ENCODE assay signal across 15 mouse cellular contexts in the genomic region with DNA sequence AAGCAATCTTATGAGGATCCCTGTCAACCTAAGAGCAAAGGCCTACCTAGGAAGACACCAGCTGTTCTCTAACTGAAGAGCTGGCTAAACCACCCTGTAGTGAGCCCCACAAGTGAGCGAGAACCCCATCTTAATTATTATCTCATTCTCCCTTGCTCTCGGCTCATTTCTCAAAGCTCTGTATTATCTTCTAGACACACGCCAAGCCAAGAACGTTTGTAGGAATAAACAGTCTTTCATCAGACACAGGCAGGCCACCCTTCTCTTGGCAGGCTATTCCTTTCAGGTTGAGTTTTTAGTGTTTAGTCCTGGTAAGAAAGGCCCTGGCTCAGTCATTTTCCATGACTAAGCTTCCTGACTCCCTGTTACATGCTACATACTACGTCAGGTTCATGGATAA.
"Had no signal": no experiment of that assay in that cellular context is flagged by ENCODE, and none has a peak within 500 bp of the region (broad histone marks: within the 10 kb centered on the region; RNA-seq: fewer than 3 reads in every experiment).

No protein-coding gene starts in this region.

- ATAC-seq: lung, postnatal 0 days; midbrain, embryonic 13.5 days; midbrain, embryonic 15.5 days had no signal

- DNase-seq: lung, adult 2 months; lung, postnatal 14 days; lung, postnatal 36 days; right cerebral cortex, postnatal 14 days; thymus, adult 2 months; thymus, postnatal 25 days; thymus, postnatal 4 days had no signal

- H3K9me3 ChIP-seq: lung, embryonic 15.5 days; midbrain, embryonic 13.5 days; midbrain, embryonic 15.5 days; neural tube, embryonic 12.5 days; stomach, embryonic 15.5 days had no signal

- H3K4me3 ChIP-seq: lung, embryonic 15.5 days; midbrain, embryonic 13.5 days; midbrain, embryonic 15.5 days; neural tube, embryonic 12.5 days; stomach, embryonic 15.5 days had no signal

- H3K9ac ChIP-seq: lung, embryonic 15.5 days; midbrain, embryonic 13.5 days; midbrain, embryonic 15.5 days; neural tube, embryonic 12.5 days; stomach, embryonic 15.5 days had no signal

- H3K4me2 ChIP-seq: lung, embryonic 15.5 days; midbrain, embryonic 11.5 days; midbrain, embryonic 13.5 days; midbrain, embryonic 15.5 days; neural tube, embryonic 12.5 days; stomach, embryonic 15.5 days had no signal

- H3K36me3 ChIP-seq: lung, embryonic 15.5 days; midbrain, embryonic 13.5 days; midbrain, embryonic 15.5 days; neural tube, embryonic 12.5 days; stomach, embryonic 15.5 days had no signal

- H3K27me3 ChIP-seq: lung, embryonic 15.5 days; midbrain, embryonic 13.5 days; midbrain, embryonic 15.5 days; neural tube, embryonic 12.5 days; stomach, embryonic 15.5 days had no signal

- H3K27ac ChIP-seq: macrophage; midbrain, embryonic 13.5 days; midbrain, embryonic 15.5 days; neural tube, embryonic 12.5 days; stomach, embryonic 15.5 days had no signal
